Mouse (Mus musculus) midbrain, embryonic 16.5 days (tissue): Measurements from ENCODE around the gene Ppp2r5c. TPM values are rescaled to one million over a fixed set of nuclear protein-coding genes. Genes with fewer than 3 reads are reported as not detected.

Experiments used
- ATAC-seq: fragments of 200-750 bp; cut with Nextera tagmentation; 2 replicates; pipeline ENCODE4 v1.8.0; 2017; ENCODE audit warnings: moderate TSS enrichment
- H3K27ac ChIP-seq: fragments of 300-500 bp; sonication (generic); 2 replicates; pipeline ENCODE4 v1.5.1; 2014; ENCODE audit warnings: mild to moderate bottlenecking, low read length, mixed read lengths
- H3K27me3 ChIP-seq: fragments of 300-500 bp; sonication (generic); 2 replicates; pipeline ENCODE4 v1.6.1; 2014; ENCODE audit warnings: low read depth, low read length, mixed read lengths; ENCODE audit not compliant: control insufficient read depth, insufficient read depth
- H3K36me3 ChIP-seq: fragments of 300-500 bp; sonication (generic); 2 replicates; pipeline ENCODE4 v1.6.1; 2014; ENCODE audit warnings: mild to moderate bottlenecking, low read length, moderate library complexity, mixed read lengths; ENCODE audit not compliant: control insufficient read depth, insufficient read depth
- H3K4me1 ChIP-seq: fragments of 300-500 bp; sonication (generic); 2 replicates; pipeline ENCODE4 v1.6.1; 2014; ENCODE audit warnings: mild to moderate bottlenecking, low read length, mixed read lengths; ENCODE audit not compliant: control insufficient read depth, insufficient read depth
- H3K4me2 ChIP-seq: fragments of 300-500 bp; sonication (generic); 2 replicates; pipeline ENCODE4 v1.6.1; 2014; ENCODE audit warnings: mild to moderate bottlenecking, low read length, mixed read lengths
- H3K4me3 ChIP-seq: fragments of 300-500 bp; sonication (generic); 2 replicates; pipeline ENCODE4 v1.5.1; 2014; ENCODE audit warnings: low read depth, mild to moderate bottlenecking, low read length, moderate library complexity, mixed read lengths
- H3K9ac ChIP-seq: fragments of 300-500 bp; sonication (generic); 2 replicates; pipeline ENCODE4 v1.6.1; 2014; ENCODE audit warnings: low read depth, low read length, mixed read lengths
- H3K9me3 ChIP-seq: fragments of 300-500 bp; sonication (generic); replicated peaks from 2 replicates; pipeline ENCODE4 v1.6.1; 2014; ENCODE audit warnings: mild to moderate bottlenecking, low read length, mixed read lengths; ENCODE audit not compliant: control insufficient read depth, poor library complexity, severe bottlenecking
- WGBS: fragments of 180-500 bp; shearing (Covaris S2); extraction: QIAGEN DNeasy Blood & Tissue Kit; methylation state at CpG from one replicate; pipeline ENCODE4 v1.1.7; 2014; 5-methylcytosine and 5-hydroxymethylcytosine counted together
- polyA plus RNA-seq: library from polyadenylated mRNA; unstranded; fragments of >200 nt; fragmentation: Nextera tagmentation; extraction: Ambion mirVana; gene quantifications from 2 replicates; pipeline ENCODE4 v1.2.1, GENCODE M21; 2015

The Ppp2r5c gene
- polyA plus RNA-seq, 1 experiment from 2014 or later: 144 TPM

GRCm38 (mm10) chr12:110606676-110607075, 159.8 kb downstream of the Ppp2r5c start:
- Histone ChIP-seq H3K4me3 (no peak overlapping the region), H3K9me3 (no peaks in the 10 kb centered on the region), H3K36me3 (no peaks in the 10 kb centered on the region), H3K9ac (no peak overlapping the region), H3K27ac (no peak overlapping the region), H3K27me3 (no peaks in the 10 kb centered on the region), H3K4me2 (no peak overlapping the region), H3K4me1 (peaks cover 27% of the 10 kb centered on the region)
- WGBS: 90% methylated on average over 2 of the region's 2 CpGs
- no peak for ATAC-seq

- ATAC-seq: no peak
- H3K27ac ChIP-seq: no peak overlapping the region
- no peak overlapping the region for H3K4me2 ChIP-seq
- H3K36me3 ChIP-seq: peaks cover 9% of the 10 kb centered on the region; the same call in 1 of the 2 replicates
- no peak overlapping the region for H3K9ac ChIP-seq
- H3K27me3 ChIP-seq: no peaks in the 10 kb centered on the region
- peaks cover 14% of the 10 kb centered on the region for H3K4me1 ChIP-seq
- no peaks in the 10 kb centered on the region for H3K9me3 ChIP-seq
- H3K4me3 ChIP-seq: no peak overlapping the region
- WGBS: 81% methylated on average over 11 of the region's 11 CpGs
These were observed 161.7 kb downstream of the Ppp2r5c start for GRCm38 (mm10) chr12:110608460-110609152.

- Histone ChIP-seq H3K9ac (no peak overlapping the region), H3K4me2 (no peak overlapping the region), H3K27ac (no peak overlapping the region), H3K36me3 (peaks cover 14% of the 10 kb centered on the region), H3K9me3 (no peaks in the 10 kb centered on the region), H3K27me3 (no peaks in the 10 kb centered on the region), H3K4me1 (peaks cover 9% of the 10 kb centered on the region), H3K4me3 (no peak overlapping the region)
- no peak for ATAC-seq
- WGBS: 89% methylated on average over 9 of the region's 9 CpGs
These were observed 162.2 kb downstream of the Ppp2r5c start for GRCm38 (mm10) chr12:110609153-110609497.

- H3K9ac ChIP-seq: no peak overlapping the region
- 94% methylated on average over 2 of the region's 2 CpGs for WGBS
- no peak overlapping the region for H3K27ac ChIP-seq
- no peak for ATAC-seq
- peaks cover 28% of the 10 kb centered on the region for H3K36me3 ChIP-seq
- no peaks in the 10 kb centered on the region for H3K27me3 ChIP-seq
- no peak overlapping the region for H3K4me3 ChIP-seq
- H3K4me2 ChIP-seq: no peak overlapping the region
- H3K9me3 ChIP-seq: no peaks in the 10 kb centered on the region
- H3K4me1 ChIP-seq: 0 out of 2 replicates have a peak, but pooled peaks cover 2% of the 10 kb centered on the region
These were observed 163.8 kb downstream of the Ppp2r5c start for GRCm38 (mm10) chr12:110610713-110611112.

GRCm38 (mm10) chr12:110630056-110630455, 183.1 kb downstream of the Ppp2r5c start:
- Histone ChIP-seq H3K27me3 (no peaks in the 10 kb centered on the region), H3K9me3 (no peaks in the 10 kb centered on the region), H3K4me3 (no peak overlapping the region), H3K36me3 (peaks cover 95% of the 10 kb centered on the region), H3K9ac (no peak overlapping the region), H3K27ac (no peak overlapping the region), H3K4me1 (no peaks in the 10 kb centered on the region), H3K4me2 (no peak overlapping the region)
- ATAC-seq: no peak
- WGBS: 89% methylated on average over 11 of the region's 11 CpGs

Other genes starting within 250 kb of the Ppp2r5c start
- gene Dio3, start 168.1 kb upstream of the Ppp2r5c start, polyA plus RNA-seq: 1.6 and 3.4 TPM in 2 replicates
- 88.0 and 91.3 TPM in 2 replicates for gene Dync1h1, start 154.3 kb downstream of the Ppp2r5c start, polyA plus RNA-seq
- 0.45 TPM in 1 of 2 replicates, not detected in the other for gene 1700001K19Rik, start 235.5 kb downstream of the Ppp2r5c start, polyA plus RNA-seq